Mouse (Mus musculus): ENCODE results near the gene Fscn3. TPM values are rescaled to one million over a fixed set of nuclear protein-coding genes. Genes with fewer than 3 reads are reported as not detected.

Fscn3 gene
- total RNA-seq, 2 experiments from 2014 or later: not detected

DNA sequence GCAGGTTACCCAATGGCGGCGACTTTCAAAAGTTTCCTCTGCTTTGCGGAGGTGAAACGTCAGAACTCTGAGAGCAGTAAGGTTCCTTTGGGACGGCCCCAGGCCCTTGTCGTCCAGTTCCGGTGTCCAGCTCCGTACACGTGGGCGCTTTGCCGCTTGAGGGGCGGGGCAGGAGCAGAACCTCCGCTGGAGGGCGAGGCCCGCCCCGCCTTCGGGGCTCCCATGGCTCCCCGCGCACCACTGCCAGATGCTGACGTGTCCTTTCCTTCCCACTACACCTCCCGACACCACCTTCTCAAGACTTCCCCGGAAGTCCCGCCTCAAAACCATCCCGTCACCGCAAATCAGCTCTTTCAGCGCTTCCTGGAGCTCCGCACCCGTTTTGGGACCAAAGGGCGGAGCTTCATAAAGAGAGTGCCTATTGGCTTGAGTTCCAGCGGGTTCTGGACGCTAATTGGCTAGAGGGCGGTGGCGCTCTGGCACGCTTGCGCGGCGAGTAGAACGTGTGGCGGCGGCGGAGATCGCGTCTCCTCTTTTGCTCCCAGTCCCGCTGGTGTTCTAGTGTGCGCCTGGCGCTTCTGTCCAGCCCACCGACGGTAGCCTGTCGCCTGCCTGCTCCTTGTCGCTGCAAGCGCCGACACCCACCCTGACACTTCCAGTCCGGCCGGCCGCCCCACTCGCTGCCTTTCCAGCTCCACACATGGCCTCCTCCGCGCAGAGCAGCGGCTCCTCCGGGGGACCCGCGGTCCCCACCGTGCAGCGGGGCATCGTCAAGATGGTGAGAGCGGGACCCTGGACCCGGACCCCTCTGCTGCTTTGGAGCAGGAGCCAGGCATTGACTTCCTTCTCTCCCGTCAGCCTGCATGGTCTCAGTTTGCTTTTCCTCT is 52.5 kb downstream of the Fscn3 start:
- DNase-seq (ENCODE audit: low spot score in 2 of 2): peak; percentile 98 to 99
- intact Hi-C loops (cut with DNase I): no loop called here

GRCm38 (mm10) chr6:28480752-28481492 is 53.3 kb downstream of the Fscn3 start:
- DNase-seq (ENCODE audit: low spot score in 2 of 2): no peak
- intact Hi-C loops (cut with DNase I): no loop called here

- DNase-seq (ENCODE audit: low spot score in 2 of 2): no peak
- intact Hi-C loops (cut with DNase I): no loop called here
These were observed 55.2 kb downstream of the Fscn3 start for GRCm38 (mm10) chr6:28482711-28483315.

DNA sequence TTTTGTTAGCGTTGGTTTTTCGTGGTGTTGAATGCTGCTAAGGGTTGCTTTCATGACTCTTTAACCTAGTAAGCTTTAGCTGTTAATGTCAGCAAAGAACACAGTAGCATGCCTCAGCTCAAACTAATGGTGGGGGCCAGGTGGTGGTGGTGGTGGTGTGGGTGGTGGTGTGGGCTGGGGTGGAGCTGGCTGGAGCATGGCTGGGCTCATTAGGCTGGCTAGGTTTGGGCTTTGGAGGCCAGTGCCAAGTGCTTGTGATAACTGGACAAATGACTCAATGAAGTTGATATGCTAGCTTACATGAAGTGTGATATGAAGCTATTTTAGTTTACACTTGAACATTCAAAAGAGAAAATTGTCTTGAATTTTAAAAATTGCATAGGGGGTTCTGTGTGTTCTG is 58.4 kb downstream of the Fscn3 start:
- intact Hi-C loops (cut with DNase I): no loop called here
- no peak for DNase-seq (ENCODE audit: low spot score in 2 of 2)

DNA sequence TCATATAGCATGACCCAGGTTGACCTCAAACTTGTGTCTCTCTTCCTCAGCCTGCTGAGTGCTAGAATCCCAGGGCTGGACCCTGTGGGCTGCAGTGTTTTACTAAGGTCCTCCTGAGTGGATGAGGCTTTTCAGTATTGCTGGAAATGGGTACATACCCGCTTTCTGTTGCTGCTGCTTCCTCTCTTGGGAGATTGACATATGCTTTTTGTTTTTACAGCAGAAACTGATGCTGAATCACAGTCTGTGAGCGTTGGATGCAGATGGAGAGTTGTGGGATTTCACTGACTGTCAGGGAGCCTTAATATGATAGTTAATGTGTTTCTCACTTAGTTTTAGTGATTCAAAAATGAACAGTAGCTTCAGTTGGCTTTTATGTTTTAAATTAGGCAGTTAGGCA is 58.9 kb downstream of the Fscn3 start:
- no peak for DNase-seq (ENCODE audit: low spot score in 2 of 2)
- intact Hi-C loops (cut with DNase I): no loop called here

GRCm38 (mm10) chr6:28486905-28487304 is 59.3 kb downstream of the Fscn3 start:
- no peak for DNase-seq (ENCODE audit: low spot score in 2 of 2)
- intact Hi-C loops (cut with DNase I): no loop called here

Other genes with a start within 250 kb of the Fscn3 start
- 10 to 100 TPM; 15.5 to 17.3 TPM for gene Zfp800, start 29.8 kb upstream of the Fscn3 start, total RNA-seq (2021)
- gene Arf5, start 4.2 kb upstream of the Fscn3 start, total RNA-seq (2021): 100 to 1,000 TPM; 389 to 405 TPM
- 10 to 100 TPM; 13.3 to 16.1 TPM for gene Gcc1, start 601 bp downstream of the Fscn3 start, total RNA-seq (2021)
- not detected for gene Pax4, start 21.6 kb downstream of the Fscn3 start, total RNA-seq (2021)
- gene Snd1, start 47.4 kb downstream of the Fscn3 start, total RNA-seq (2021): 10 to 100 TPM; 94.8 to 96.9 TPM

Measured in left cerebral cortex, postnatal 14 days (tissue).